Mouse (Mus musculus): ENCODE measurements around the gene Chrdl2.
"Not testable (repeated sequence)": the region's sequence is repeated elsewhere in the genome, so short reads cannot be mapped to it uniquely, and the experiment has no call there.

- TF ChIP-seq ZNF384 (IDR thresholded peaks at IDR 0.05; ENCODE audit: low read depth, low read length); ZC3H11A (IDR thresholded peaks at IDR 0.05; ENCODE audit: borderline replicate concordance, low read depth, low read length): not testable (repeated sequence)
Measured at GRCm38 (mm10) chr7:99960571-99960970, 45.4 kb upstream of the Chrdl2 start.

Data from ES-E14 (cell line).